Mouse (Mus musculus) limb, embryonic 13.5 days (tissue): ENCODE measurements around the gene Csnk2b. TPM values are rescaled to one million over a fixed set of nuclear protein-coding genes. Genes with fewer than 3 reads are reported as not detected.

Source experiments
- ATAC-seq: fragments of 200-750 bp; cut with Nextera tagmentation; 2 replicates; pipeline ENCODE4 v1.8.0; 2017; ENCODE audit warnings: low read depth, moderate number of reproducible peaks, moderate TSS enrichment; ENCODE audit not compliant: low FRiP score
- H3K27ac ChIP-seq: fragments of 300-500 bp; sonication (generic); 2 replicates; pipeline ENCODE4 v1.5.1; 2015; ENCODE audit warnings: inconsistent platforms, mild to moderate bottlenecking, moderate library complexity
- H3K27me3 ChIP-seq: fragments of 300-500 bp; sonication (generic); 2 replicates; pipeline ENCODE4 v1.6.1; 2015; ENCODE audit warnings: mild to moderate bottlenecking, inconsistent platforms
- H3K36me3 ChIP-seq: fragments of 300-500 bp; sonication (generic); 2 replicates; pipeline ENCODE4 v1.6.1; 2015; ENCODE audit warnings: inconsistent platforms, mild to moderate bottlenecking, moderate library complexity
- H3K4me1 ChIP-seq: fragments of 300-500 bp; sonication (generic); 2 replicates; pipeline ENCODE4 v1.6.1; 2015; ENCODE audit warnings: inconsistent platforms
- H3K4me2 ChIP-seq: fragments of 300-500 bp; sonication (generic); replicated peaks from 2 replicates; pipeline ENCODE4 v1.6.1; 2015; ENCODE audit warnings: inconsistent platforms, mild to moderate bottlenecking, moderate library complexity
- H3K4me3 ChIP-seq: fragments of 300-500 bp; sonication (generic); 2 replicates; pipeline ENCODE4 v1.5.1; 2015; ENCODE audit warnings: moderate library complexity, mild to moderate bottlenecking, inconsistent platforms
- H3K9ac ChIP-seq: fragments of 300-500 bp; sonication (generic); 2 replicates; pipeline ENCODE4 v1.6.1; 2015; ENCODE audit warnings: mild to moderate bottlenecking, inconsistent platforms
- H3K9me3 ChIP-seq: fragments of 300-500 bp; sonication (generic); 2 replicates; pipeline ENCODE4 v1.6.1; 2016; ENCODE audit warnings: inconsistent platforms
- WGBS: fragments of 180-500 bp; shearing (Covaris S2); methylation state at CpG from one replicate; pipeline ENCODE4 v1.1.7; 2015; 5-methylcytosine and 5-hydroxymethylcytosine counted together
- polyA plus RNA-seq: library from polyadenylated mRNA; unstranded; fragments of >200 nt; fragmentation: Nextera tagmentation; extraction: Ambion mirVana; gene quantifications from 2 replicates; pipeline ENCODE4 v1.2.1, GENCODE M21; 2015

The Csnk2b gene
- polyA plus RNA-seq, 1 experiment from 2014 or later = 279 TPM

- H3K36me3 ChIP-seq = peaks cover 93% of the 10 kb centered on the region
- no peak overlapping the region for H3K4me3 ChIP-seq
- H3K4me2 ChIP-seq = no peak overlapping the region
- H3K4me1 ChIP-seq = no peaks in the 10 kb centered on the region
- H3K27me3 ChIP-seq = no peaks in the 10 kb centered on the region
- no peak overlapping the region for H3K9ac ChIP-seq
- no peak overlapping the region for H3K27ac ChIP-seq
- 67% methylated on average over 5 of the region's 5 CpGs for WGBS
- ATAC-seq = no peak
- H3K9me3 ChIP-seq = peaks cover 5% of the 10 kb centered on the region; the same call in 1 of the 2 replicates
Observed at GRCm38 (mm10) chr17:35147922-35148639, 26.2 kb upstream of the Csnk2b start.

- Histone ChIP-seq H3K4me2 (no peak overlapping the region), H3K36me3 (peaks cover 93% of the 10 kb centered on the region), H3K4me1 (no peaks in the 10 kb centered on the region), H3K9ac (no peak overlapping the region), H3K27ac (no peak overlapping the region), H3K9me3 (peaks cover 6% of the 10 kb centered on the region; the same call in 1 of the 2 replicates), H3K4me3 (no peak overlapping the region), H3K27me3 (no peaks in the 10 kb centered on the region)
- WGBS = 21% methylated on average over 3 of the region's 3 CpGs
- ATAC-seq = no peak
Observed at GRCm38 (mm10) chr17:35147348-35147747, 25.5 kb upstream of the Csnk2b start.

- ATAC-seq = no peak
- H3K4me2 ChIP-seq = no peak overlapping the region
- no peak overlapping the region for H3K9ac ChIP-seq
- no peak overlapping the region for H3K27ac ChIP-seq
- H3K36me3 ChIP-seq = peaks cover 93% of the 10 kb centered on the region
- 86% methylated on average over 5 of the region's 5 CpGs for WGBS
- no peaks in the 10 kb centered on the region for H3K27me3 ChIP-seq
- H3K4me1 ChIP-seq = no peaks in the 10 kb centered on the region
- no peak overlapping the region for H3K4me3 ChIP-seq
- H3K9me3 ChIP-seq = peaks cover 6% of the 10 kb centered on the region; the same call in 1 of the 2 replicates
Observed at GRCm38 (mm10) chr17:35146139-35146538, 24.3 kb upstream of the Csnk2b start.

- peaks cover 89% of the 10 kb centered on the region for H3K36me3 ChIP-seq
- H3K27me3 ChIP-seq = no peaks in the 10 kb centered on the region
- H3K4me1 ChIP-seq = peaks cover 9% of the 10 kb centered on the region
- no peak overlapping the region for H3K4me2 ChIP-seq
- no peak for ATAC-seq
- peaks cover 6% of the 10 kb centered on the region; the same call in 1 of the 2 replicates for H3K9me3 ChIP-seq
- 90% methylated on average over 6 of the region's 6 CpGs for WGBS
- no peak overlapping the region for H3K9ac ChIP-seq
- H3K27ac ChIP-seq = no peak overlapping the region
- no peak overlapping the region for H3K4me3 ChIP-seq
Observed at GRCm38 (mm10) chr17:35141971-35142370, 20.1 kb upstream of the Csnk2b start.

GRCm38 (mm10) chr17:35140490-35140996 is 18.7 kb upstream of the Csnk2b start:
- Histone ChIP-seq H3K27ac (no peak overlapping the region), H3K27me3 (no peaks in the 10 kb centered on the region), H3K9ac (no peak overlapping the region), H3K4me2 (no peak overlapping the region), H3K4me3 (no peak overlapping the region), H3K9me3 (peaks cover 6% of the 10 kb centered on the region; the same call in 1 of the 2 replicates), H3K36me3 (peaks cover 74% of the 10 kb centered on the region), H3K4me1 (peaks cover 18% of the 10 kb centered on the region)
- 85% methylated on average over 16 of the region's 16 CpGs for WGBS
- ATAC-seq = no peak

- H3K9ac ChIP-seq = peak overlapping the region; percentile 13; the same call in 1 of the 2 replicates
- H3K4me3 ChIP-seq = no peak overlapping the region
- H3K27ac ChIP-seq = no peak overlapping the region
- H3K4me1 ChIP-seq = peaks cover 18% of the 10 kb centered on the region
- 91% methylated on average over 3 of the region's 3 CpGs for WGBS
- no peak overlapping the region for H3K4me2 ChIP-seq
- ATAC-seq = no peak
- H3K27me3 ChIP-seq = no peaks in the 10 kb centered on the region
- peaks cover 62% of the 10 kb centered on the region for H3K36me3 ChIP-seq
- H3K9me3 ChIP-seq = peaks cover 6% of the 10 kb centered on the region; the same call in 1 of the 2 replicates
Observed at GRCm38 (mm10) chr17:35139269-35139668, 17.4 kb upstream of the Csnk2b start.

GRCm38 (mm10) chr17:35135591-35136320 is 13.9 kb upstream of the Csnk2b start:
- Histone ChIP-seq H3K9ac (peak overlapping the region; percentile 86), H3K9me3 (no peaks in the 10 kb centered on the region), H3K27ac (peak overlapping the region; percentile 91), H3K4me2 (peak overlapping the region; percentile 94), H3K4me3 (peak overlapping the region; percentile 75), H3K27me3 (no peaks in the 10 kb centered on the region), H3K4me1 (peaks cover 18% of the 10 kb centered on the region), H3K36me3 (peaks cover 27% of the 10 kb centered on the region)
- under 1% methylated on average over 43 of the region's 43 CpGs for WGBS
- ATAC-seq = peak; percentile 74

- under 1% methylated on average over 66 of the region's 66 CpGs for WGBS
- ATAC-seq = peak; percentile 93
Observed at GRCm38 (mm10) chr17:35134801-35135590, 13.1 kb upstream of the Csnk2b start, which contains the start of gene Bag6. Gene Bag6, plus strand, starts transcription at chr17:35135178.

GRCm38 (mm10) chr17:35133517-35133916 is 11.7 kb upstream of the Csnk2b start:
- Histone ChIP-seq H3K4me3 (no peak overlapping the region), H3K4me1 (peaks cover 19% of the 10 kb centered on the region), H3K9me3 (no peaks in the 10 kb centered on the region), H3K9ac (no peak overlapping the region), H3K27me3 (no peaks in the 10 kb centered on the region), H3K36me3 (peaks cover 21% of the 10 kb centered on the region), H3K4me2 (no peak overlapping the region), H3K27ac (no peak overlapping the region)
- no peak for ATAC-seq
- WGBS = 92% methylated on average over 7 of the region's 7 CpGs

More at GRCm38 (mm10) chr17:35134801-35135590, 13.1 kb upstream of the Csnk2b start, which contains the start of gene Bag6:
- Histone ChIP-seq H3K9ac (peak within 1 kb of the TSS; percentile 86), H3K27ac (peak within 1 kb of the TSS; percentile 91), H3K27me3 (no peaks in the 10 kb centered on the region), H3K4me1 (peaks cover 18% of the 10 kb centered on the region), H3K9me3 (no peaks in the 10 kb centered on the region), H3K36me3 (peaks cover 25% of the 10 kb centered on the region), H3K4me2 (peak within 1 kb of the TSS; percentile 94), H3K4me3 (peak within 1 kb of the TSS; percentile 75)

GRCm38 (mm10) chr17:35132174-35132560 is 10.3 kb upstream of the Csnk2b start:
- peaks cover 22% of the 10 kb centered on the region for H3K36me3 ChIP-seq
- H3K27ac ChIP-seq = no peak overlapping the region
- no peak overlapping the region for H3K4me2 ChIP-seq
- H3K4me3 ChIP-seq = no peak overlapping the region
- no peak for ATAC-seq
- peaks cover 22% of the 10 kb centered on the region for H3K4me1 ChIP-seq
- 81% methylated on average over 3 of the region's 3 CpGs for WGBS
- no peaks in the 10 kb centered on the region for H3K27me3 ChIP-seq
- H3K9me3 ChIP-seq = no peaks in the 10 kb centered on the region
- H3K9ac ChIP-seq = no peak overlapping the region

GRCm38 (mm10) chr17:35131500-35132173 is 9.8 kb upstream of the Csnk2b start, which contains the start of gene Apom:
Gene Apom, minus strand, starts transcription at chr17:35132050.
- 85% methylated on average over 15 of the region's 15 CpGs for WGBS
- Histone ChIP-seq H3K27ac (no peak within 1 kb of the TSS), H3K9me3 (no peaks in the 10 kb centered on the region), H3K4me1 (peaks cover 22% of the 10 kb centered on the region), H3K4me2 (no peak within 1 kb of the TSS), H3K36me3 (peaks cover 22% of the 10 kb centered on the region), H3K27me3 (no peaks in the 10 kb centered on the region), H3K4me3 (no peak within 1 kb of the TSS), H3K9ac (0 out of 2 replicates have a peak within 1 kb of the TSS, but pooled peaks have one; percentile 4)
- ATAC-seq = no peak
